Mouse (Mus musculus): ENCODE results near the gene Rpl13a.
"Not testable (repeated sequence)": the region's sequence is repeated elsewhere in the genome, so short reads cannot be mapped to it uniquely, and the experiment has no call there.

The Rpl13a gene

GRCm38 (mm10) chr7:45128624-45129246 is at the start of gene Rpl13a:
TSS of gene Rpl13a (minus strand) at chr7:45128761.
- DNase-seq = peak; percentile 99

GRCm38 (mm10) chr7:45176356-45176755 is 47.8 kb upstream of the Rpl13a start:
- DNase-seq = no peak

- DNase-seq = no peak
These were observed 47.4 kb upstream of the Rpl13a start for GRCm38 (mm10) chr7:45175929-45176328.

GRCm38 (mm10) chr7:45175398-45175797 is 46.8 kb upstream of the Rpl13a start:
- DNase-seq = no peak

DNA sequence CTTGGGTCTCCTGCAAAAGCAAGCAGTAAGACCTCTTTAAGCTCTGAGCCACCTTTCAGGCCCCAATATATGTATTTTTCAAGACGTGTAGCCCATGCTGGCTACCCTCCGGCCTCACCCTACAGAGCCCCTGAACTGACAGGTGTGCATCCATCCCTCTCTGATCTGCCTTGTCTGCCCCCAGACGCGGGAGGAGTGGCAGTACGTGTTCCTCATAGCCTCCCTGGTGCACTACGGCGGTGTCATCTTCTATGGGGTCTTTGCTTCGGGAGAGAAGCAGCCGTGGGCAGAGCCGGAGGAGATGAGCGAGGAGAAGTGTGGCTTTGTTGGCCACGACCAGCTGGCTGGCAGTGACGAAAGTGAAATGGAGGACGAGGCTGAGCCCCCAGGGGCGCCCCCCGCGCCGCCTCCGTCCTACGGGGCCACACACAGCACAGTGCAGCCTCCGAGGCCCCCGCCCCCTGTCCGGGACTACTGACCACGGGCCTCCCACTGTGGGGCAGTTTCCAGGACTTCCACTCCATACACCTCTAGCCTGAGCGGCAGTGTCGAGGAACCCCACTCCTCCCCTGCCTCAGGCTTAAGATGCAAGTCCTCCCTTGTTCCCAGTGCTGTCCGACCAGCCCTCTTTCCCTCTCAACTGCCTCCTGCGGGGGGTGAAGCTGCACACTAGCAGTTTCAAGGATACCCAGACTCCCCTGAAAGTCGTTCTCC is 46.2 kb upstream of the Rpl13a start:
- no peak for DNase-seq

GRCm38 (mm10) chr7:45173772-45174171 is 45.2 kb upstream of the Rpl13a start:
- DNase-seq = not testable (repeated sequence)

- DNase-seq = no peak
These were observed 44.4 kb upstream of the Rpl13a start for GRCm38 (mm10) chr7:45172974-45173373.

DNA sequence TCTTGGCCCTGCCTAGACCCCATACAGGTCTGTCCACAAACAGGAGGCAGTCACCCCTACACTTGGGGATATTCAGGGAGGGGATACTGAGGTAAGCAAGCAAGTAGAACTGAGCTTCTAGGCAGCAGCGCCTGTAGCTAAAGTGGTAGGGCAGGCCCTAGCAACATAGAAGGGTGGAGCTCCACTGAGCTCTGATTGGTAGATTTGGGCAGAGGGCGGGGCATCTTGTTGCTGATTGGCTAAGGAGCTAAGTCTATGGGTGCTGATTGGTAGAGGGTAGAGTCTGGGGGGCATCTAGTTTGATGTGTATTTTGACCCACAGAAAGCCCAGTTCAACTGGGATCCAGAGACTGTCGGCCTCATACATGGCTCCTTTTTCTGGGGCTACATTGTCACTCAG is 40.9 kb upstream of the Rpl13a start:
- no peak for DNase-seq

- no peak for DNase-seq
These were observed 40.1 kb upstream of the Rpl13a start for GRCm38 (mm10) chr7:45168656-45169055.

- DNase-seq = no peak
These were observed 39.3 kb upstream of the Rpl13a start for GRCm38 (mm10) chr7:45167761-45168445.

GRCm38 (mm10) chr7:45166950-45167401 is 38.4 kb upstream of the Rpl13a start:
- DNase-seq = no peak

- no peak for DNase-seq
These were observed 37.1 kb upstream of the Rpl13a start for GRCm38 (mm10) chr7:45165701-45166100.

DNA sequence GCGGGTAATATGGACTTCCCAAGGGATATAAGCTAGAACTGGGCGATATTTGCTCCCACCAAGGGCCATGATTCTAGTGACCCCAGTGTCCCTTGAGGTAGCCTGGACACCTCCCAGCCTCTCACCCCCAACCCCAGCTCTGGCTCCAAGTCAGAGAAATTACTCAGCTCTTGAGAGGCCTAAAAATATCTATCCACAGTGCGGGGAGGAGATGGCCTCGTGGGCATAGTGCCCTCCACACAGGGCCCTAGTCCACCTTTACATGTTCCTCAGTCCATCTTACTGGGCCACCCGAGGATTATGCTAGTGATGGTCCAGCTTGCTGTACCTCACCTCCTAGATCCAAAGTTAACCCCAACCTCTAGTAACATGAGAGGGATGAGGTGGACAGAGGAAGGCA is 36.3 kb upstream of the Rpl13a start:
- no peak for DNase-seq

DNA sequence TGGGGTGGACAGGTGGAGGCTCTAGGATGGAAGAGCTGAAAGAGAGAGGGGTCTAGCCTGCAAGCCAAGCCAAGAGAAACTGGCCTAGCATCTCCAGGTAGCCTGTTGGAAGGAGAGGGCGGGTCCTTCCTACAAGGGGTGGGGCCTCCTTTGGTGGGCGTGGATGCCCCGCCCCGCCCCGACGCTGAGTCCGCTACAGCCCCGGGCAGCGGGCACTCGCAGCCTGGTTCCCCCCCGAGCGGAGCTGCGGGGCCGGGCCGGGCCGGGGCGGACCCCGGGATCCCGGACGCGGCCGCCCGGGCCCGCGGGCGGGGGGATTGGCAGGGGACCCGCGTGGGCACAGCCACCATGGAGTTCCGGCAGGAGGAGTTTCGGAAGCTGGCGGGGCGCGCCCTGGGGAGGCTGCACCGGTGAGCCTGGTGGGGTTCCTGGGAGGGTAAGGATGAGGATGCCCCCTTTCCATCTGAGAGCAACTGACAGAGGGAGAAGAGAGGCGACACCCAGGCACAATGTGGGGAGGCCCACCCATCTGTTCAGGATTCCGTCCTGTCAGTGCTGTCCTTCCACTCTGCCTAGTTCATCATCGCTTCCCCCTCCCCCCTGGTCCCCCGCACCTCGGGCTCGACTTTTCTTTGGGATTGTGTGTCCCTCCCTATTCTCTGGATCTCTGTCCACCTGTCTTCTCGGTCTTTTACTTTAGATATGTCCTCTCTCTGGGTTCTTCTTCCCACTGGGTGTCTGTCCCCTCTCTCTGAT is 35.4 kb upstream of the Rpl13a start, which contains the start of gene Slc17a7:
Slc17a7 (plus strand) TSS at position 215 of the 756 bp plus-strand sequence.
- peak; percentile 30 to 37 for DNase-seq

GRCm38 (mm10) chr7:45162996-45163615 is 34.5 kb upstream of the Rpl13a start:
- DNase-seq = no peak

DNA sequence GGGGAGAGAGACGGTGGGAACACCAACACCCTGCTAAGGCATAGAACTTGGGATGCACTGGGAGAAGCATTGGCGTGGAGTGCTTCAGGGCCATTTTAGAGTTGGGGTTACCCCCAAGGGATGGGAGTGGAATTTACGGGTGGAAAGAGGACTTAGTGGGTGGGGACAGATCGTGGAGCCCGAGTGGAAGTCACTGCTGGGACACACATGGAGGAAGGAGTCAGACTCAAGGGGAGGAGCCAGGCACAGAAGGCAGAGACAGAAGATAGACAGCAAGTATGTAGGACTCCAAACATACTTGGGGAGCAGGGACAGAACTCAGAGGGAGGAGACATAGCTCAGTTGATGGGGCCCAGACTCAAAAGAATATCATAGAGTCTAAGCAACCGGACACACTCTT is 34.0 kb upstream of the Rpl13a start:
- DNase-seq = no peak

GRCm38 (mm10) chr7:45161612-45162473 is 33.3 kb upstream of the Rpl13a start:
- peak; percentile 84 to 89 for DNase-seq

GRCm38 (mm10) chr7:45160866-45161265 is 32.3 kb upstream of the Rpl13a start:
- DNase-seq = no peak

DNA sequence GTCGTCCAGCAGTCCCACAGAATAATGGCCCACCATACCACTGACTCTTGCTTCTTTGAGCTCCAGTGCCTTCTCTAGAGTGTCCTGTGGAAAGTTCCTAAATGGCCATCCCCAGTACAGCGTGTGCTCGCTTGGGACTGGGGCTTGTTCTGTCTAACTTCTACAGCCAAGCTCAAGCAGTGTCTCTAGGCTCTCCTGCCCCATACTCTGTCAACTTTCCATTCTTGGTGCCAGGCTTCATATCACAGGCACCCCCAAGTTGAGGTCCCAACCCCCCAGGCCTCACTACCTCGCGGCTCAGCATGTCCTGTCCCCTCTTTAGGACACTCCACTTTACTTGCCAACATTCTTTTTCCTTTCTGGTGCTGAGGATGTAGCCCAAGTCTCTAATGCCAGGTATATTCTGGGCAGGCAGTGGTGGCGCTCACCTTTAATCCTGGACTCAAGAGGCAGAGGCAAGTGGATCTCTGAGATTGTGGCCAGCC is 31.8 kb upstream of the Rpl13a start:
- DNase-seq = no peak

GRCm38 (mm10) chr7:45158991-45159390 is 30.4 kb upstream of the Rpl13a start:
- no peak for DNase-seq

DNA sequence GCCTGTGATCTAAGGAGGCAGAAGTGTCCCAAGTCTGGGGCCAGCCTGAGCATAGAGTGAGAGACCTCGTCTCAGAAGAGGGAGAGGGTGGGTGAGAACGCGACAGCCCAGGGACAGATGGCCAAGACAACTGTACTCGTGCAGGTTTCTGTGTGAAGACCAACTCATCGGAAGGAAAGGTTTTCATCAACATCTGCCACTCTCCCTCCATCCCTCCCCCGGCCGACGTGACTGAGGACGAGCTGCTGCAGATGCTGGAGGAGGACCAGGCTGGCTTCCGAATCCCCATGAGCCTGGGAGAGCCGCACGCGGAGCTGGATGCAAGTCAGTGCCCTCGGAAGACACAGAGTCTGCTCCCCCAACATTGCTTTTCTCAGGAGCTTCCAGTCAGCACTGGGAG is 28.9 kb upstream of the Rpl13a start:
- no peak for DNase-seq
